Mouse (Mus musculus): ENCODE measurements at regions not wholly inside any gene's neighbourhood (a gene's known extent, or its start where the extent isn't known, plus 50 kb on each side); places are given as distances from the start of the nearest gene placed in this dataset.

- Histone ChIP-seq H3K27ac (no peak overlapping the region), H3K9ac (ENCODE audit: low read depth, low read length) (no peak overlapping the region), H3K27me3 (ENCODE audit: control insufficient read depth, insufficient read depth, low read length) (no peaks in the 10 kb centered on the region), H3K36me3 (ENCODE audit: control insufficient read depth, insufficient read depth, low read length) (no peaks in the 10 kb centered on the region), H3K4me1 (ENCODE audit: control insufficient read depth, insufficient read depth, low read length) (no peaks in the 10 kb centered on the region), H3K4me3 (no peak overlapping the region), H3K79me2 (replicated peaks; ENCODE audit: control insufficient read depth, insufficient read depth, low read length) (no peaks in the 10 kb centered on the region)
- intact Hi-C loops (cut with DNase I): no loop called here
- no peak for TF ChIP-seq EP300 (IDR thresholded peaks at IDR 0.05; ENCODE audit: insufficient read depth, low read depth, low read length)
- peak; percentile 24; the same call in 1 of the 2 replicates for TF ChIP-seq CTCF (IDR thresholded peaks at IDR 0.05)
- no peak for TF ChIP-seq POLR2A (IDR thresholded peaks at IDR 0.05; ENCODE audit: insufficient read depth, low read depth, low read length)
- DNase-seq: peak; percentile 7 to 21
- 7% methylated on average over 18 of the region's 18 CpGs for WGBS
Measured at GRCm38 (mm10) chr11:84724080-84724479, 95.2 kb downstream of the Mrm1 start.

- TF ChIP-seq CTCF (IDR thresholded peaks at IDR 0.05) (no peak), EP300 (IDR thresholded peaks at IDR 0.05; ENCODE audit: insufficient read depth, low read depth, low read length) (no peak), POLR2A (IDR thresholded peaks at IDR 0.05; ENCODE audit: insufficient read depth, low read depth, low read length) (no peak)
- WGBS: 53% methylated on average over 12 of the region's 12 CpGs
- no peak for DNase-seq
- intact Hi-C loops (cut with DNase I): no loop called here
- Histone ChIP-seq H3K4me1 (ENCODE audit: control insufficient read depth, insufficient read depth, low read length) (no peaks in the 10 kb centered on the region), H3K79me2 (replicated peaks; ENCODE audit: control insufficient read depth, insufficient read depth, low read length) (no peaks in the 10 kb centered on the region), H3K4me3 (no peak overlapping the region), H3K27ac (no peak overlapping the region), H3K9ac (ENCODE audit: low read depth, low read length) (no peak overlapping the region), H3K36me3 (ENCODE audit: control insufficient read depth, insufficient read depth, low read length) (no peaks in the 10 kb centered on the region), H3K27me3 (ENCODE audit: control insufficient read depth, insufficient read depth, low read length) (no peaks in the 10 kb centered on the region)
Measured at GRCm38 (mm10) chr11:84722658-84723201, 96.6 kb downstream of the Mrm1 start.

- no peak overlapping the region for H3K4me3 ChIP-seq
- H3K27me3 ChIP-seq (ENCODE audit: control insufficient read depth, insufficient read depth, low read length): no peaks in the 10 kb centered on the region
- 40% methylated on average over 3 of the region's 3 CpGs for WGBS
- H3K4me1 ChIP-seq (ENCODE audit: control insufficient read depth, insufficient read depth, low read length): no peaks in the 10 kb centered on the region
- H3K9ac ChIP-seq (ENCODE audit: low read depth, low read length): no peak overlapping the region
- H3K79me2 ChIP-seq (replicated peaks; ENCODE audit: control insufficient read depth, insufficient read depth, low read length): no peaks in the 10 kb centered on the region
- no peak for DNase-seq
- TF ChIP-seq EP300 (IDR thresholded peaks at IDR 0.05; ENCODE audit: insufficient read depth, low read depth, low read length): no peak
- TF ChIP-seq CTCF (IDR thresholded peaks at IDR 0.05): peak; percentile 51
- no peak for TF ChIP-seq POLR2A (IDR thresholded peaks at IDR 0.05; ENCODE audit: insufficient read depth, low read depth, low read length)
- H3K36me3 ChIP-seq (ENCODE audit: control insufficient read depth, insufficient read depth, low read length): no peaks in the 10 kb centered on the region
- intact Hi-C loops (cut with DNase I): no loop called here
- no peak overlapping the region for H3K27ac ChIP-seq
Measured at GRCm38 (mm10) chr11:84721979-84722378, 97.3 kb downstream of the Mrm1 start.

- no peaks in the 10 kb centered on the region for H3K79me2 ChIP-seq (replicated peaks; ENCODE audit: control insufficient read depth, insufficient read depth, low read length)
- no peaks in the 10 kb centered on the region for H3K36me3 ChIP-seq (ENCODE audit: control insufficient read depth, insufficient read depth, low read length)
- no peak overlapping the region for H3K4me3 ChIP-seq
- no peak for DNase-seq
- WGBS: 66% methylated on average over 2 of the region's 2 CpGs
- H3K9ac ChIP-seq (ENCODE audit: low read depth, low read length): no peak overlapping the region
- TF ChIP-seq CTCF (IDR thresholded peaks at IDR 0.05) (peak; percentile 23; the same call in 1 of the 2 replicates), EP300 (IDR thresholded peaks at IDR 0.05; ENCODE audit: insufficient read depth, low read depth, low read length) (no peak)
- intact Hi-C loops (cut with DNase I): no loop called here
- H3K27me3 ChIP-seq (ENCODE audit: control insufficient read depth, insufficient read depth, low read length): no peaks in the 10 kb centered on the region
- no peak overlapping the region for H3K27ac ChIP-seq
- no peaks in the 10 kb centered on the region for H3K4me1 ChIP-seq (ENCODE audit: control insufficient read depth, insufficient read depth, low read length)
Measured at GRCm38 (mm10) chr11:84721150-84721549, 98.2 kb downstream of the Mrm1 start.

DNA sequence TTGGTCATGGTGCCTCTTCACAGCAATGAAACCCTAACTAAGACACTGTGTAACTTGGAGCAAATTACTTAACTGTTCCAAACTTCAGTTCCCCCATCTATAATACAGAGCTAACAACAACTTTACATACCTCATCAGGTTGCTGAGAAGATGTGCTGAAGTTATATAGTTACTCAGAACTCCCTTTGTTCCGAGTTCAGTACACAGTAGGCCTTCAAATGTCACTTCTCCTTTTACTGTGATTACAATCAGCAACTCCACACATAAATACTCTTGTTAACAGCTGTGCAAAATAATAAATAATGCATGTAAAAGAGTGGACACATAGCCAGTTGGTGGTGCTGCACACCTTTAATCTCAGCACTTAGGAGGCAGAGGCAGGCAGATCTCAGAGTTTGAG lies 99.5 kb downstream of the Mrm1 start:
- intact Hi-C loops (cut with DNase I): no loop called here
- no peaks in the 10 kb centered on the region for H3K4me1 ChIP-seq (ENCODE audit: control insufficient read depth, insufficient read depth, low read length)
- no peaks in the 10 kb centered on the region for H3K27me3 ChIP-seq (ENCODE audit: control insufficient read depth, insufficient read depth, low read length)
- DNase-seq: no peak
- TF ChIP-seq EP300 (IDR thresholded peaks at IDR 0.05; ENCODE audit: insufficient read depth, low read depth, low read length) (no peak), CTCF (IDR thresholded peaks at IDR 0.05) (no peak), POLR2A (IDR thresholded peaks at IDR 0.05; ENCODE audit: insufficient read depth, low read depth, low read length) (no peak)
- H3K9ac ChIP-seq (ENCODE audit: low read depth, low read length): no peak overlapping the region
- no peak overlapping the region for H3K27ac ChIP-seq
- H3K4me3 ChIP-seq: no peak overlapping the region
- H3K36me3 ChIP-seq (ENCODE audit: control insufficient read depth, insufficient read depth, low read length): no peaks in the 10 kb centered on the region
- H3K79me2 ChIP-seq (replicated peaks; ENCODE audit: control insufficient read depth, insufficient read depth, low read length): no peaks in the 10 kb centered on the region
- WGBS: 79% methylated on average over 1 of the region's 1 CpGs

DNA sequence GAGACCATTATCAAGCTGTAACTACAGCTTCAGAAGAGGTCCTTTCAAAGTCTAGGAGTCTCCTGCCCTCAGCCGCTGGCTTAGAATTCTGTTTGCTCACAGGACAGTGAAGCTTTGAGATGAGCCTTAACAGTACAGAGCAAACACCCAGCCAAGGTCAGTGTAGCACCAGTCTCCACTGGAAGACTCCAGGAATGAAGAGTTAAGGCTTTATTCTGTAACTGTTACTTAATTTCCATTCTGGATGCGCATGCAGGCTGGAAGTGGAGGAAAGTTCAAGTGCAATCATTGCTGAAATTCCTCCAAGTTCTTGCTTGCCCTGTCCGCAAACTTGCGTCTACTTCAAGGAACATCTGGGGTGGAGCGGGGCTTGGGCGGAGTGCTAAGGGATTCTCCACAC lies 106.6 kb downstream of the Mrm1 start:
- 80% methylated on average over 6 of the region's 6 CpGs for WGBS
- H3K4me1 ChIP-seq (ENCODE audit: control insufficient read depth, insufficient read depth, low read length): no peaks in the 10 kb centered on the region
- DNase-seq: no peak

More for the DNA sequence above, 106.6 kb downstream of the Mrm1 start:
- Histone ChIP-seq H3K79me2 (replicated peaks; ENCODE audit: control insufficient read depth, insufficient read depth, low read length) (no peaks in the 10 kb centered on the region), H3K9ac (ENCODE audit: low read depth, low read length) (no peak overlapping the region), H3K27me3 (ENCODE audit: control insufficient read depth, insufficient read depth, low read length) (no peaks in the 10 kb centered on the region), H3K4me3 (no peak overlapping the region), H3K27ac (no peak overlapping the region), H3K36me3 (ENCODE audit: control insufficient read depth, insufficient read depth, low read length) (no peaks in the 10 kb centered on the region)
- no peak for TF ChIP-seq POLR2A (IDR thresholded peaks at IDR 0.05; ENCODE audit: insufficient read depth, low read depth, low read length)
- no peak for TF ChIP-seq EP300 (IDR thresholded peaks at IDR 0.05; ENCODE audit: insufficient read depth, low read depth, low read length)
- no peak for TF ChIP-seq CTCF (IDR thresholded peaks at IDR 0.05)
- intact Hi-C loops (cut with DNase I): no loop called here

All from heart, adult 2 months (tissue).